Mouse (Mus musculus): Measurements from ENCODE around the gene Cct3.

DNA sequence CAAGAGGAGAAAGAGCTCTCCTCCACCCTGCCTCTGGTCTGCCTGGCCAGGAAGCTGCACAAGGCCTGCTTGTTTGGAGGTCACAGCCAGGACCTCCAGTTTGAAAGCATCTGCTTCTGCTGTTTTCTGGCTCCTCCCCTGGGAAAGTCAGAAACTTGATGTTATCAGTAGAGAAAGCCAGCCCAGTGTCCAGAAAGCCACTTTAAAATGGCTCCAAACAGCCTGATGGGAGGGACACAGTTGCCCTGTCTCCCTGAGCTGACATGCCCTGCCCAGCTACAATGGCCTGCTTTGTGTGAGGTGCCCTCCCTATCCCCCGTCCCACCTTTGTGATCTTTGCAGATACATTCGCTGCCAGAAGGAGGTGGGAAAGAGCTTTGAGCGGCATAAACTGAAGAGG, 63.1 kb downstream of the Cct3 start:
- no peak for TF ChIP-seq CTCF (IDR thresholded peaks at IDR 0.05; ENCODE audit: extremely low read depth, insufficient read depth, low read length)
- no peak for TF ChIP-seq POLR2A (IDR thresholded peaks at IDR 0.05; ENCODE audit: extremely low read depth, insufficient read depth, low read length)
